Mouse (Mus musculus) adrenal gland, postnatal 25 days (tissue): ENCODE results near the gene Cpne8. TPM values are rescaled to one million over a fixed set of nuclear protein-coding genes. Genes with fewer than 3 reads are reported as not detected.
"Not testable (repeated sequence)": the region's sequence is repeated elsewhere in the genome, so short reads cannot be mapped to it uniquely, and the experiment has no call there.

Source experiments
- DNase-seq: peaks from one replicate; pipeline ENCODE4 v3.0.0; 2021; ENCODE audit warnings: mixed read lengths
- total RNA-seq: library from RNA; stranded (reverse); gene quantifications from 2 replicates; pipeline ENCODE4 v1.2.3, GENCODE M21; 2021

The Cpne8 gene
- total RNA-seq, 1 experiment from 2014 or later = 7.4 TPM

DNA sequence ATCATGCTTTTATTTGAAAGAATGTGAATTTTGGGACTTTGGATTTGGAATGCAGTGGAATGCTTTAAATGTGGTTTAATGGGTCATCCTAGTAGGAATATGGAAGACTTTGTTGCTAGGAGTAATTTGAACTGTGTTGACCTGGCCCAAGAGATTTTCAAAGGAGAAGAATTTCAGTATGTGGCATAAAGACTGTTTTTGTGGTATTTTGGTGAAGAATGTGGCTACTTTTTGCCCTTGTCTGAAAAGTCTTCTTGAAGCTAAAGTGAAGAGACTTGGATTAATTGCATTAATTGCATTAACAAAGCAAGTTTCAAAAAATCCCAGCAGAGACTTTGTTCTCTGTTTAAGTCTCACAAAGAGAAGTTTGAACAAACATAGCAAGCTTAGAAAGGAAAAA, 208.7 kb downstream of the Cpne8 start:
- not testable (repeated sequence) for DNase-seq

DNA sequence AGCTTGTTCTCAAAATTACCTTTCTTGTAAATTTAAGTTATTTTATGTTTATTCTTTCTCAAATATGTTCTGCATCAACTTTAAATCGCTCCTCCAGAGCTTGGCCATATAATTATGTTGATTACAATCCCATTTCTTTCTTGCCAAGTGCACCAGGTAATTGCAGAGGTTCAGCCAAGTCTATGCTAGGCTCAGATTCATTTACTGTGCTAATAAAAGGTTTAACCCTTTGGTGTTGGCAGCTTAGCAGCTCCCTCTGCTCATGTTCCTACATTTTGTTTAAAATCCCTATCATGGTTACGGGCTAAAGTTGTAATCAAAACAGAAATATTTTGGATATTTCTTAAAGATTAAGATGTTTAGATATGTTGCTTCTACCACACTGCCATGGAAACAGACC, 216.0 kb downstream of the Cpne8 start:
- no peak for DNase-seq

- no peak for DNase-seq
Measured at GRCm38 (mm10) chr15:90446076-90446475, 233.2 kb downstream of the Cpne8 start.
